Mouse (Mus musculus) G1E (cell line): ENCODE results near the gene Hsd17b11. TPM values are rescaled to one million over a fixed set of nuclear protein-coding genes. Genes with fewer than 3 reads are reported as not detected.

Experiments
- ATAC-seq: 2 replicates; pipeline ENCODE4 v1.8.0; 2016; ENCODE audit warnings: mild to moderate bottlenecking; ENCODE audit not compliant: insufficient number of reproducible peaks, poor library complexity, low FRiP score, severe bottlenecking; ENCODE audit errors: extremely low read depth
- DNase-seq: peaks from one replicate; pipeline ENCODE4 v3.0.0; 2012; ENCODE audit warnings: low spot score
- H3K27me3 ChIP-seq: 2 replicates; pipeline ENCODE4 v1.6.1; 2012; ENCODE audit warnings: mild to moderate bottlenecking, low read length, inconsistent platforms; ENCODE audit not compliant: insufficient read depth
- H3K36me3 ChIP-seq: replicated peaks from 2 replicates; pipeline ENCODE3; 2012; ENCODE audit warnings: mild to moderate bottlenecking, inconsistent platforms
- H3K4me1 ChIP-seq: 2 replicates; pipeline ENCODE4 v1.6.1; 2012; ENCODE audit warnings: low read depth, low read length, inconsistent platforms, mixed read lengths; ENCODE audit not compliant: insufficient read depth
- H3K4me3 ChIP-seq: 2 replicates; pipeline ENCODE4 v1.5.1; 2012; ENCODE audit warnings: low read depth, mild to moderate bottlenecking, inconsistent platforms, low read length, moderate library complexity, mixed read lengths
- H3K9me3 ChIP-seq: replicated peaks from 2 replicates; pipeline ENCODE4 v1.6.1; 2012; ENCODE audit warnings: inconsistent platforms
- CTCF ChIP-seq: IDR thresholded peaks from 2 replicates; pipeline ENCODE4 v1.5.1; 2012; ENCODE audit warnings: low read depth, low read length, inconsistent platforms, mixed read lengths
- GATA1 ChIP-seq: IDR thresholded peaks from 2 replicates; pipeline ENCODE4 v1.6.1; 2012; ENCODE audit warnings: borderline replicate concordance, low read length, inconsistent platforms, mixed read lengths
- GATA2 ChIP-seq: IDR thresholded peaks from 2 replicates; pipeline ENCODE4 v1.6.1; 2012; ENCODE audit warnings: low read depth, low read length, inconsistent platforms, borderline replicate concordance
- POLR2AphosphoS5 ChIP-seq: IDR thresholded peaks from 2 replicates; pipeline ENCODE4 v1.6.1; 2012; ENCODE audit warnings: low read depth, low read length, inconsistent platforms; ENCODE audit not compliant: insufficient replicate concordance
- TAL1 ChIP-seq: conservative IDR thresholded peaks from 2 replicates; pipeline ENCODE4 v1.6.1; 2012; ENCODE audit warnings: low read depth, low read length, inconsistent platforms, mixed read lengths
- polyA plus RNA-seq: library from polyadenylated mRNA; stranded (reverse); fragments of >175 nt; gene quantifications from 2 replicates; pipeline ENCODE4 v1.2.3, GENCODE M21; 2012
- total RNA-seq, 2 experiments: library from RNA; stranded (forward) in 1 of 2; stranded (reverse) in 1 of 2; fragments of 200-1000 nt in 1 of 2; fragments of >200 nt in 1 of 2; fragmentation: Nextera tagmentation in 1 of 2; gene quantifications; 2 replicates each; pipeline ENCODE4 v1.2.3; 2014 to 2017

Hsd17b11 gene
- total and polyA plus RNA-seq, 3 experiments, result 0.82 to 11.7 (median 9.0) TPM

DNA sequence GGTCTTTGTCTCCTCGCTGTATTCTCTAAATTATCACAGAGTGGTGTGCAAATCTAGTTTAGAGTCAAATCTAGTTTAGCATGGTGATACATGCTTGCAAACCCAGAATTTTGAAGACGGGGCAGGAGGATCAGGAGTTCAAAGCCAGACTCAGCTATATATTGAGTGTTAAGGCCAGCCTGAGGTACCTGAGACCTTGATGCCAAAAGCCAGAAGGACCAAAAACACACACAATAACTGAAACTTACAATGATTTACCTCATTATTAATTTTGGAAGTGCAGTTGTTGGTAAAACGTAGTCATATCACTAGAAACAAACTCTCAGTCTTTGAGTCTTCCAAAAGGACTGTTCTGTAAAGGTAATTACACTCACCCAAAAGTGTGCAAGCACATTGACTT lies 12.3 kb downstream of the Hsd17b11 start:
- ATAC-seq (no peak), DNase-seq (no peak)
- Histone ChIP-seq H3K9me3 (no peaks in the 10 kb centered on the region), H3K4me1 (no peaks in the 10 kb centered on the region), H3K27me3 (no peaks in the 10 kb centered on the region), H3K4me3 (no peak overlapping the region), H3K36me3 (no peaks in the 10 kb centered on the region)
- TF ChIP-seq GATA1 (no peak), GATA2 (no peak), CTCF (no peak), POLR2AphosphoS5 (no peak), TAL1 (no peak)

DNA sequence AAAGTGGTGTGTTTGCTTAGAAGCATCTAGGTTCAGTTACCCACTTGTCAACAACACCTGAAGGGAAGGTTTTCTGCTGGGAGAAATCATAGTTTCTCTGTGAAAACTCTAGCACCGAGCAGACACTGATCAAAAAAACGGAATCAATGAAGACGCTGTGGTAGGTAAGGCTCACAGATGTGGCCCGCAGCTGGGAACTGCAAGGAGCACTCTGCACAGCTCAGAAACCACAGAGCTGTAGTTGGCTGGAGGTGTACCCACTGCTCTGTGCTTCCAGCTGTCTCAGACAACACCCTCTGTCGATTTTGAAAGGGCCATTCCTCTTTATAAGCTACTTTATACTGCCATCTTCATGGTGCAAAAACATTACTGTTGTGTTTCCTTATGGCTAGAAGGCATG lies 13.9 kb downstream of the Hsd17b11 start:
- no peaks in the 10 kb centered on the region for H3K36me3 ChIP-seq
- H3K9me3 ChIP-seq, result no peaks in the 10 kb centered on the region

DNA sequence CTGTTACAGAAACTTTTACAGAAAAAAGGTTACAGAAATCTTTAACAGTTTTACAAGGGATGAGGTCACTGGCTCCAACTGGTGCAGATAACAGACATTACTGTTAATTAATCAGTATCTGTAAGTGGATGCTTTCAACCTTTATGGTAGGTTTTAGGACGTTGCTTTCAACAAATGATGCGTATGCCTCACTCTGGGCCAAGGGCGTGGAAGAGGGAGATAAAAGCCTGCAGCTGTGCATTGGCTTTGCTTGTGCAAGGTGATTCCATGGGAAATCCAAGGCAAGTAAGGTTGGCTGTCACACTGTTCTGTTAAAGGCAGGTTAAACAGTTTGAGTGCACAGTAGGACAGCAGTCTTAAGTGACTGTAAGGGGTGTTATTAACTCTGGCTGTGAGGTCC lies 14.9 kb downstream of the Hsd17b11 start:
- Histone ChIP-seq H3K4me3 (no peak overlapping the region), H3K4me1 (no peaks in the 10 kb centered on the region), H3K27me3 (no peaks in the 10 kb centered on the region), H3K9me3 (no peaks in the 10 kb centered on the region), H3K36me3 (no peaks in the 10 kb centered on the region)
- ATAC-seq, result no peak
- DNase-seq, result no peak
- TF ChIP-seq CTCF (no peak), GATA2 (no peak), POLR2AphosphoS5 (no peak), TAL1 (no peak), GATA1 (no peak)

More for the DNA sequence above, 13.9 kb downstream of the Hsd17b11 start:
- H3K4me3 ChIP-seq, result no peak overlapping the region
- ATAC-seq (no peak), DNase-seq (no peak)
- TF ChIP-seq GATA1 (no peak), POLR2AphosphoS5 (no peak), GATA2 (no peak), CTCF (no peak), TAL1 (no peak)
- H3K4me1 ChIP-seq, result no peaks in the 10 kb centered on the region
- H3K27me3 ChIP-seq, result no peaks in the 10 kb centered on the region

DNA sequence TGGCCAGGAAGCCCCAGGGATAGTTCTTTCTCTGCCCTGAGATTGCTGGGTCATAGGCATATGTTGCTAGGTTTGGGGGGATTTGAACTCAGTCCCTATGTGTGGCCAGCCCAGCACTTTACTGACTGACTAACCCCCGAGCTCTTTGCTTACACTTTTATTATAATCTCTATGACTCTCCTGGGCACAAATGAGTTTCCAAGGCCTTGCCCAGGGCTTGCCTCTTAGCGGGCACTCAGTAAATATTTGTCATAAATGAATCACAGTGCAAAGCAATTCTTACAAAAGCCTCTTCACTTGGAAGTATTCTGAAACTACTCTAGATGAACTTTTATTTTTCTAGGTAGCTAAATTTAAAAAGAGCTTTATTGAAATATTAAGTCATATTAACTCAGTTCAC lies 17.8 kb downstream of the Hsd17b11 start:
- DNase-seq (no peak), ATAC-seq (no peak)
- H3K9me3 ChIP-seq, result no peaks in the 10 kb centered on the region
- no peak overlapping the region for H3K4me3 ChIP-seq
- no peaks in the 10 kb centered on the region for H3K27me3 ChIP-seq
- no peaks in the 10 kb centered on the region for H3K36me3 ChIP-seq
- TF ChIP-seq GATA1 (no peak), GATA2 (no peak), CTCF (no peak), POLR2AphosphoS5 (no peak), TAL1 (no peak)
- no peaks in the 10 kb centered on the region for H3K4me1 ChIP-seq

DNA sequence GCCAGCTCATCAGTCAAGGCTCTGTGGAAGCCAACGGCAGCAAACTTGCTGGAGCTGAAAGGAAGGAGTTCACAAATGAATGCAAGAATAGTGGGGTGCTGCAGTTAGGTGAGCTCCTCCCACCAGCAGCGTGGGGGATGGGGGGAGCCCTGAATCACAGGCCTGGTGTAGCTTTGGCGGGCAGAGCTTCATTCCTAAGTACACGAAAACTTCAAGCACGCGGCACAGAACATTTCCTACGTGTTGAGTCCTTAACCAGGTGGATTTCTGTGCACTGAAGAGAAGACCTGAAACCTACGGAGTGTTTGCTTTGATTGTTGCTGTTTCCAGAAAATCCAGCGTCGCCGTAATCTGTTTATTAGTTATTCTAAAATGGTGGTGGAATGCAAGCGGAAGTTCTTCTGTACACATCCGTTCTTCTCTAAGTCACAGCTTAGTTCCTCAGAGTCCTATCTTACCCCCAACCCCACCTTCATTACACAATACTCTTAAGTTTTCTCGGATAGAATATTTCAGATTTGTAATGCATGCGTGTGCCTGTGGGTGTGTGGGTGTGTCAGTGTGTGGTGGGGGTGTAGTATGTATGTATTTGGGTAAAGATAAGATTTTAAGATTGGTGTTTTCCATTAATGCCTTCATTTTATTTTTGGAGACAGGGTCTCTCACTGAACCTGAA lies 18.3 kb downstream of the Hsd17b11 start:
- Histone ChIP-seq H3K9me3 (no peaks in the 10 kb centered on the region), H3K4me1 (no peaks in the 10 kb centered on the region), H3K4me3 (no peak overlapping the region), H3K36me3 (no peaks in the 10 kb centered on the region), H3K27me3 (no peaks in the 10 kb centered on the region)
- no peak for TF ChIP-seq CTCF
- TF ChIP-seq POLR2AphosphoS5, result no peak
- TF ChIP-seq GATA1, result no peak
- TF ChIP-seq TAL1, result no peak
- TF ChIP-seq GATA2, result no peak
- ATAC-seq (no peak), DNase-seq (no peak)

DNA sequence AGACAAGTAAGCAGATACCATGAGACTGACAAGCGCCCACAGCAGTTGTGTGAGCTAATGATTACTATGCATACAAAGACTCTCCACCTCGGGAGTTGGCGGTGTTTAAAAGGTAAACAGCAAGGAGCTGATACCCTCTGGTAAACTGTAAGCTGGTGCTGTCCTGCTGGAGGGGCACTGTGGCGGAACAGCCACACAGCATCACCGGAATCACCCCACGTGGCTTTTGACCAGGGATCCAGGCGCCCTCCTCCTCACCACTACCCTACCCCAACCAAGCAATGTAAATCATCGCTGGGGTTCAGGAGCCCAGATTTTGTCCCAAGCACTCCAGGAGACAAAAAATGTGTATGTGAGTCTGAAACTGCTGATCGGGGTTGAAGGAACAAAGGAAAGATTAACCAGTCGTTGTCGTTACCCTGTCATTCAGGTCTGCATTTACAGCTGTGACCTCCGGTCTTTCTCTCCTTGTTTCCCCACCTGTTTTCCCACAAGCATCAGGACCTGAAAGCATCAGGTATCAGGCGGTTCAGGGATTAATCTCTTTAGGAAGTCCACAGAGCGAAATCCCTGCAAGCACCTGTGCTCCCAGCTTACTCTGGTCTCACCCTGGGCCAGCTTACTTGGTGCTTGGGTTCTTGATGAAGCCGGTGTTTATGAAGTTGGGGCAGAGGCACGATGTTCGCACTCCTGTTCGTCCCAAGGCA lies 19.0 kb downstream of the Hsd17b11 start:
- H3K27me3 ChIP-seq, result no peaks in the 10 kb centered on the region

More for the DNA sequence above, 19.0 kb downstream of the Hsd17b11 start:
- H3K36me3 ChIP-seq, result no peaks in the 10 kb centered on the region
- no peaks in the 10 kb centered on the region for H3K4me1 ChIP-seq
- no peaks in the 10 kb centered on the region for H3K9me3 ChIP-seq
- no peak for DNase-seq
- no peak overlapping the region for H3K4me3 ChIP-seq
- TF ChIP-seq TAL1, result no peak
- no peak for TF ChIP-seq POLR2AphosphoS5
- no peak for TF ChIP-seq GATA2
- TF ChIP-seq CTCF, result no peak
- no peak for TF ChIP-seq GATA1
- ATAC-seq, result no peak
